Mouse (Mus musculus): Measurements from ENCODE around the gene Cnih1. TPM values are rescaled to one million over a fixed set of nuclear protein-coding genes. Genes with fewer than 3 reads are reported as not detected.
"Not testable (repeated sequence)": the region's sequence is repeated elsewhere in the genome, so short reads cannot be mapped to it uniquely, and the experiment has no call there.

Cnih1 gene
- polyA plus RNA-seq, 1 experiment from 2014 or later: 176 TPM

GRCm38 (mm10) chr14:46819961-46820360, 31.8 kb upstream of the Cnih1 start:
- not testable (repeated sequence) for H3K4me2 ChIP-seq (ENCODE audit: low read depth, low read length); H3K4me1 ChIP-seq (ENCODE audit: control insufficient read depth, insufficient read depth, low read length); H3K27me3 ChIP-seq (ENCODE audit: control insufficient read depth, insufficient read depth, low read length); H3K27ac ChIP-seq (ENCODE audit: low read length); H3K36me3 ChIP-seq (ENCODE audit: control insufficient read depth, insufficient read depth, low read length); H3K9ac ChIP-seq (ENCODE audit: low read length); H3K4me3 ChIP-seq (replicated peaks; ENCODE audit: low read length); ATAC-seq (ENCODE audit: insufficient read depth, low FRiP score); H3K9me3 ChIP-seq (replicated peaks; ENCODE audit: control insufficient read depth, low read length)
- WGBS: 85% methylated on average over 5 of the region's 6 CpGs

GRCm38 (mm10) chr14:46818743-46819142, 30.5 kb upstream of the Cnih1 start:
- peaks cover 5% of the 10 kb centered on the region for H3K4me1 ChIP-seq (ENCODE audit: control insufficient read depth, insufficient read depth, low read length)
- WGBS: 82% methylated on average over 7 of the region's 7 CpGs
- no peak overlapping the region for H3K4me2 ChIP-seq (ENCODE audit: low read depth, low read length)
- no peaks in the 10 kb centered on the region for H3K9me3 ChIP-seq (replicated peaks; ENCODE audit: control insufficient read depth, low read length)
- no peaks in the 10 kb centered on the region for H3K27me3 ChIP-seq (ENCODE audit: control insufficient read depth, insufficient read depth, low read length)
- no peak overlapping the region for H3K4me3 ChIP-seq (replicated peaks; ENCODE audit: low read length)
- ATAC-seq (ENCODE audit: insufficient read depth, low FRiP score): no peak
- no peak overlapping the region for H3K9ac ChIP-seq (ENCODE audit: low read length)
- 0 out of 2 replicates have a peak, but pooled peaks cover 4% of the 10 kb centered on the region for H3K36me3 ChIP-seq (ENCODE audit: control insufficient read depth, insufficient read depth, low read length)
- no peak overlapping the region for H3K27ac ChIP-seq (ENCODE audit: low read length)

- H3K36me3 ChIP-seq (ENCODE audit: control insufficient read depth, insufficient read depth, low read length): peaks cover 10% of the 10 kb centered on the region; the same call in 1 of the 2 replicates
- H3K27me3 ChIP-seq (ENCODE audit: control insufficient read depth, insufficient read depth, low read length): no peaks in the 10 kb centered on the region
- no peak overlapping the region for H3K9ac ChIP-seq (ENCODE audit: low read length)
- no peak overlapping the region for H3K27ac ChIP-seq (ENCODE audit: low read length)
- no peak overlapping the region for H3K4me3 ChIP-seq (replicated peaks; ENCODE audit: low read length)
- peaks cover 3% of the 10 kb centered on the region; the same call in 1 of the 2 replicates for H3K4me1 ChIP-seq (ENCODE audit: control insufficient read depth, insufficient read depth, low read length)
- WGBS: 91% methylated on average over 8 of the region's 8 CpGs
- ATAC-seq (ENCODE audit: insufficient read depth, low FRiP score): no peak
- no peak overlapping the region for H3K4me2 ChIP-seq (ENCODE audit: low read depth, low read length)
- H3K9me3 ChIP-seq (replicated peaks; ENCODE audit: control insufficient read depth, low read length): no peaks in the 10 kb centered on the region
Observed at GRCm38 (mm10) chr14:46816916-46817622, 28.9 kb upstream of the Cnih1 start.

GRCm38 (mm10) chr14:46815640-46816039, 27.4 kb upstream of the Cnih1 start:
- H3K9me3 ChIP-seq (replicated peaks; ENCODE audit: control insufficient read depth, low read length): no peaks in the 10 kb centered on the region
- peaks cover 10% of the 10 kb centered on the region; the same call in 1 of the 2 replicates for H3K36me3 ChIP-seq (ENCODE audit: control insufficient read depth, insufficient read depth, low read length)
- no peak overlapping the region for H3K9ac ChIP-seq (ENCODE audit: low read length)
- H3K27ac ChIP-seq (ENCODE audit: low read length): no peak overlapping the region
- H3K4me3 ChIP-seq (replicated peaks; ENCODE audit: low read length): no peak overlapping the region
- no peak overlapping the region for H3K4me2 ChIP-seq (ENCODE audit: low read depth, low read length)
- H3K27me3 ChIP-seq (ENCODE audit: control insufficient read depth, insufficient read depth, low read length): no peaks in the 10 kb centered on the region
- ATAC-seq (ENCODE audit: insufficient read depth, low FRiP score): no peak
- WGBS: 82% methylated on average over 6 of the region's 6 CpGs
- no peaks in the 10 kb centered on the region; the same call in 1 of the 2 replicates for H3K4me1 ChIP-seq (ENCODE audit: control insufficient read depth, insufficient read depth, low read length)

GRCm38 (mm10) chr14:46807927-46808326, 19.7 kb upstream of the Cnih1 start:
- Histone ChIP-seq H3K4me3 (replicated peaks; ENCODE audit: low read length) (no peak overlapping the region), H3K4me2 (ENCODE audit: low read depth, low read length) (no peak overlapping the region), H3K27me3 (ENCODE audit: control insufficient read depth, insufficient read depth, low read length) (no peaks in the 10 kb centered on the region), H3K4me1 (ENCODE audit: control insufficient read depth, insufficient read depth, low read length) (no peaks in the 10 kb centered on the region), H3K9ac (ENCODE audit: low read length) (no peak overlapping the region), H3K36me3 (ENCODE audit: control insufficient read depth, insufficient read depth, low read length) (no peaks in the 10 kb centered on the region), H3K9me3 (replicated peaks; ENCODE audit: control insufficient read depth, low read length) (no peaks in the 10 kb centered on the region), H3K27ac (ENCODE audit: low read length) (no peak overlapping the region)
- no peak for ATAC-seq (ENCODE audit: insufficient read depth, low FRiP score)
- 71% methylated on average over 3 of the region's 3 CpGs for WGBS

- no peak for ATAC-seq (ENCODE audit: insufficient read depth, low FRiP score)
- Histone ChIP-seq H3K27me3 (ENCODE audit: control insufficient read depth, insufficient read depth, low read length) (no peaks in the 10 kb centered on the region), H3K4me2 (ENCODE audit: low read depth, low read length) (no peak overlapping the region), H3K9me3 (replicated peaks; ENCODE audit: control insufficient read depth, low read length) (no peaks in the 10 kb centered on the region), H3K36me3 (ENCODE audit: control insufficient read depth, insufficient read depth, low read length) (no peaks in the 10 kb centered on the region), H3K27ac (ENCODE audit: low read length) (no peak overlapping the region), H3K9ac (ENCODE audit: low read length) (no peak overlapping the region), H3K4me1 (ENCODE audit: control insufficient read depth, insufficient read depth, low read length) (no peaks in the 10 kb centered on the region), H3K4me3 (replicated peaks; ENCODE audit: low read length) (no peak overlapping the region)
- WGBS: 80% methylated on average over 5 of the region's 5 CpGs
Observed at GRCm38 (mm10) chr14:46806186-46806585, 18.0 kb upstream of the Cnih1 start.

GRCm38 (mm10) chr14:46803791-46804190, 15.6 kb upstream of the Cnih1 start:
- WGBS: 77% methylated on average over 1 of the region's 1 CpGs
- no peaks in the 10 kb centered on the region for H3K27me3 ChIP-seq (ENCODE audit: control insufficient read depth, insufficient read depth, low read length)

GRCm38 (mm10) chr14:46803259-46803658, 15.0 kb upstream of the Cnih1 start:
- WGBS: 81% methylated on average over 4 of the region's 4 CpGs

More at GRCm38 (mm10) chr14:46803791-46804190, 15.6 kb upstream of the Cnih1 start:
- Histone ChIP-seq H3K36me3 (ENCODE audit: control insufficient read depth, insufficient read depth, low read length) (no peaks in the 10 kb centered on the region), H3K4me1 (ENCODE audit: control insufficient read depth, insufficient read depth, low read length) (no peaks in the 10 kb centered on the region), H3K4me3 (replicated peaks; ENCODE audit: low read length) (no peak overlapping the region), H3K9me3 (replicated peaks; ENCODE audit: control insufficient read depth, low read length) (no peaks in the 10 kb centered on the region), H3K9ac (ENCODE audit: low read length) (no peak overlapping the region), H3K27ac (ENCODE audit: low read length) (no peak overlapping the region), H3K4me2 (ENCODE audit: low read depth, low read length) (no peak overlapping the region)
- no peak for ATAC-seq (ENCODE audit: insufficient read depth, low FRiP score)

GRCm38 (mm10) chr14:46800684-46801345, 12.6 kb upstream of the Cnih1 start:
- Histone ChIP-seq H3K36me3 (ENCODE audit: control insufficient read depth, insufficient read depth, low read length) (no peaks in the 10 kb centered on the region), H3K9me3 (replicated peaks; ENCODE audit: control insufficient read depth, low read length) (no peaks in the 10 kb centered on the region), H3K4me2 (ENCODE audit: low read depth, low read length) (no peak overlapping the region), H3K9ac (ENCODE audit: low read length) (no peak overlapping the region), H3K27ac (ENCODE audit: low read length) (no peak overlapping the region), H3K4me1 (ENCODE audit: control insufficient read depth, insufficient read depth, low read length) (no peaks in the 10 kb centered on the region), H3K27me3 (ENCODE audit: control insufficient read depth, insufficient read depth, low read length) (no peaks in the 10 kb centered on the region), H3K4me3 (replicated peaks; ENCODE audit: low read length) (no peak overlapping the region)
- WGBS: 78% methylated on average over 3 of the region's 3 CpGs
- no peak for ATAC-seq (ENCODE audit: insufficient read depth, low FRiP score)

More at GRCm38 (mm10) chr14:46803259-46803658, 15.0 kb upstream of the Cnih1 start:
- ATAC-seq (ENCODE audit: insufficient read depth, low FRiP score): no peak
- Histone ChIP-seq H3K9ac (ENCODE audit: low read length) (no peak overlapping the region), H3K9me3 (replicated peaks; ENCODE audit: control insufficient read depth, low read length) (no peaks in the 10 kb centered on the region), H3K4me3 (replicated peaks; ENCODE audit: low read length) (no peak overlapping the region), H3K4me2 (ENCODE audit: low read depth, low read length) (no peak overlapping the region), H3K4me1 (ENCODE audit: control insufficient read depth, insufficient read depth, low read length) (no peaks in the 10 kb centered on the region), H3K27ac (ENCODE audit: low read length) (no peak overlapping the region), H3K27me3 (ENCODE audit: control insufficient read depth, insufficient read depth, low read length) (no peaks in the 10 kb centered on the region), H3K36me3 (ENCODE audit: control insufficient read depth, insufficient read depth, low read length) (no peaks in the 10 kb centered on the region)
